Mouse (Mus musculus) spleen, adult 2 months (tissue): Measurements from ENCODE around the gene Mymk.

Experiments used
- CTCF ChIP-seq: fragments of 200-500 bp; IDR thresholded peaks from 2 replicates; pipeline ENCODE4 v1.5.1; 2011; ENCODE audit warnings: mild to moderate bottlenecking, inconsistent platforms; ENCODE audit not compliant: insufficient read depth, insufficient read length, insufficient replicate concordance; ENCODE audit errors: extremely low read depth
- POLR2A ChIP-seq: fragments of 200-500 bp; IDR thresholded peaks from 2 replicates; pipeline ENCODE4 v1.6.1; 2011; ENCODE audit warnings: low read depth, low read length, inconsistent platforms

DNA sequence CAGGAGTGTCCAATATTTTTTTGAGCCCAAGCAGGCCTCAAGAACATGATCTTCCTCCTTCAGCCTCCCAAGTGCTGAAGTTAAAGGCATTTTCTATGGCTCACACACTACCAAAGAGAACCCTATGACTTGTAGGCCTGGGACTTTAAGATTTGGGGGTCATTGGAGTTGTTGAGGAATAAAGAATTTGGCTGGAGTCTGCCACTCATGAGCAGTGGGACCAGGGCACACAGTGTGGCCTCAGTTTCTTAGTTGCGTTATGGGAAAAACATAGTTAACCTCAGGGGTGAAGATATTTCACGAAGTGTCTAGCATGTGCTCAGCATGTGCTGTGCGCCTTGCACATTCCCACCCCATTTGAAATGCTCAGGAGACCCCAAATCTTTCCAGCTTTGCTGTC, 45.6 kb downstream of the Mymk start:
- TF ChIP-seq CTCF: no peak
- no peak for TF ChIP-seq POLR2A
